Mouse (Mus musculus): ENCODE results near the gene Man1a.

GRCm38 (mm10) chr10:53990434-53990833 lies 86.0 kb downstream of the Man1a start:
- TF ChIP-seq CTCF (IDR thresholded peaks at IDR 0.05; ENCODE audit: borderline replicate concordance, insufficient read depth, low read depth, low read length) (no peak), POLR2A (IDR thresholded peaks at IDR 0.05; ENCODE audit: borderline replicate concordance, insufficient read depth, low read length) (no peak)

Measured in cerebellum, adult 2 months (tissue).